Mouse (Mus musculus): ENCODE results near the gene Epor. TPM values are rescaled to one million over a fixed set of nuclear protein-coding genes. Genes with fewer than 3 reads are reported as not detected.

The Epor gene
- total RNA-seq, 2 experiments from 2014 or later: 1.6 to 2.5 TPM

GRCm38 (mm10) chr9:21943046-21943445 is 20.3 kb downstream of the Epor start:
- DNase-seq: no peak
- intact Hi-C loops (cut with DNase I): no loop called here

DNA sequence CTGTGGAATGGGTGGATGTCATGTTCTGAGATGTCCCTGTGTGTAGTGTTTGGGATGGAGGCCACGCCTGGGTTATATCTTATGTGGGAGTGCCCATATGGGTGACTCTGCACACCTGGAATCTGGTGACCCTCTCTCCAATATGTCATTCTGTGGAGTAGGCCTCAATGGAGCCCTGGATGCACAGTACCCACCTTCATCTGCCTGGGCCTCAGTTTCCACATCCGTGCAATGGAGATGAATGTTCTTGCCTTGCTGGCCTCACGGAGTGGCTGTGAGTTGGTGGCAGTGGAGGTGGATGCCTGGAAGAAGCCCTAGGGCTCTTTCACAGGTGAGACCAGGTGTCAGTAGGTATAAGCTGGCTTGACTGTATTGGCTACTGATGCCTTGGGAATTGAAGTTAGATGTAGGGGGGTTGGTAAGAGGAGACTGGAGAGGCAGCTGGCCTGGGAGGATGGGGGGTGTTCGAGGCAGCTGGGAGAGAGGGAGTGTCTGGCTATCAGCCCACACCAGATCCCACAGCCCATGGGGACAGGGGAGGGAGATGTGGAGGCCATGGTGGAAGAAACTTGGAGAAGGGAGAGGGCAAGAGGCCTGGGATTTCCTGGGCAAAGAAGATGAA is 25.0 kb downstream of the Epor start:
- intact Hi-C loops (cut with DNase I): no loop called here
- DNase-seq: no peak

DNA sequence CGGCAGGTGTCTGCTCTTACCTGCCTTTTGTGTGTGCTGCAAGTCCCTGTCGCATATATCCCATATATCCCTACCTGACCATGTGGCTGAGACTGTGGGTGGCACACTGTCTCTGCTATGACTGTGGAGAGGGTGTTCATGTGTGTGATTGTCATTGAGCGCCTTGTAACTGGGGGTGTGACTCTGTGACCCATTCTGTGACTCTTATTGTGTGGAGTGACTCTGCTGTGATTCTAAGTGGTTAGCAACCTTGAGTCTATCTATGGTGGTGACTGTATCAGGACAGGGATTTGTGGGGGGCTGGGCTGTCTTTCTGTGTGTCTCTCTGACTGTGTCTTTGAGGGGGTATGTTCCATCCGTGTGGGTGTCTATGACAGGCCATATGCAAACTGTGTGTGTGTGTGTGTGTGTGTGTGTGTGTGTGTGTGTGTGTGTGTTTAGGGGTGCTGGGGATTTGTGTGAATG is 25.6 kb downstream of the Epor start:
- intact Hi-C loops (cut with DNase I): no loop called here

GRCm38 (mm10) chr9:21936692-21937570 is 26.4 kb downstream of the Epor start, which contains the start of gene Plppr2:
TSS of gene Plppr2 (plus strand) at chr9:21937033.
- DNase-seq: peak; percentile 91 to 93
- intact Hi-C loops (cut with DNase I): no loop called here

More for the DNA sequence above, 25.6 kb downstream of the Epor start:
- DNase-seq: no peak

- no peak for DNase-seq
- intact Hi-C loops (cut with DNase I): no loop called here
Observed at GRCm38 (mm10) chr9:21935466-21936131, 27.7 kb downstream of the Epor start.

GRCm38 (mm10) chr9:21934021-21934420 is 29.3 kb downstream of the Epor start:
- no peak for DNase-seq
- intact Hi-C loops (cut with DNase I): no loop called here

- intact Hi-C loops (cut with DNase I): no loop called here
Observed at GRCm38 (mm10) chr9:21932445-21933137, 30.7 kb downstream of the Epor start.

DNA sequence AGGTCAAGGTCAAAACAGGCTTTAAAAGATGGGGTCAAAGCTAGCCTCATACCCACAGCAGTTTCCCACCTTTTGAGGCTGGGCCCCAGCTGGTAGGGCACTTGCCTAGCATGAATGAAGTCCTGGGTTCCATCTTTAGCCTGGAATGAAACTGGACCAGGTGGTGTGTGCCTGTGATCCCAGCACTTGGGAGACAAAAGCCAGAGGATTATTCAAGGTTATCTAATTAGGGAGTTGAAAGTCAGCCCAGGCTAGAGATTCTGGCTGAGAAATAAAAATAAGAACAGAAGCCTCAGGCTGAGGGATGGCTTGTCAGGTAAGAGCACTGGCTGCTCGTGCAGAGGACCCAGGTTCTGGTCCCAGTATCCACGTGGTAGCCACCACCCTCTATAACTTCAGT is 31.3 kb downstream of the Epor start:
- intact Hi-C loops (cut with DNase I): no loop called here
- no peak for DNase-seq

More at GRCm38 (mm10) chr9:21932445-21933137, 30.7 kb downstream of the Epor start:
- no peak for DNase-seq

DNA sequence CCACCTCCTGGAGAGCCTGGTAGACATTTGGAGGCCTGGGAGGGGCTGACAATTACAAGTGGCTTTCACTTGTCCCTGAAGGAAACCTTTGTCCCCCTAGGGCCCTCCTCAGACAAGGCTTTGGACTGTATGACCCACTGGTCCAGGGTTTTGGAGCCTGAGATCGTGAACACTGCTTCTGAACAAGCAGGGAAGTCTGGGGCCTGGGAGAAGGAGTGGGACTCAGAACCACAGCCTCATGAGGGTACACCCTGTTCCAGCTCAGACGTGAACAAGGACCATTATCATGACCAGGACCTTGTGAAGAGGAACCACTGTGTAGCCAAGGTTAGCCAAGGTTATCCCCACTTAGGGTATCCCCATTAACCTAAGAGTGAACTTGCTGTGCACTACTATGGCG is 34.1 kb downstream of the Epor start:
- intact Hi-C loops (cut with DNase I): no loop called here
- DNase-seq: no peak

- peak; percentile 88 to 91 for DNase-seq
- intact Hi-C loops (cut with DNase I): no loop called here
Observed at GRCm38 (mm10) chr9:21927208-21927753, 36.0 kb downstream of the Epor start, which contains the start of the genes Ccdc159 and Tmem205. TSS of gene Ccdc159 (plus strand) at chr9:21927471. TSS of gene Tmem205 (minus strand) at chr9:21927556.

DNA sequence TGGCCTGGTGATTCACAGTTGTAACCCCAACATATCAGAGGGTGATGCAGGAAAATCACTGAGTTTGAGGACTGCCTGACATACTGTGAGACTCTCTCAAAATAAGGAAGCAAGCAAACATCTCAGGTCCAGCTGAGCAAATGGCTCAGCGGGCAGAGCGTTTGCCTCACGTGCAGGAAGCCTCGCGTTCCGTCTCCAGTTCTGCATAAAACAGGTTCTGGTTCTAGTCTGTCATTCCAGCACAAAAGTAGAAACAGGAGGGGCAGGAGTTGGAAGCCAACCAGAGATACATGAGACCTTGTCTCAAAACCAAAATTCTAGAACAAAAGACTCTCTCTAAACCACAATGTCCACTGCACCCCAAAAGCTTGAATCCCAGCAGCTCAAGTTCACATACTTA is 36.5 kb downstream of the Epor start:
- DNase-seq: no peak
- intact Hi-C loops (cut with DNase I): no loop called here

GRCm38 (mm10) chr9:21926155-21926554 is 37.2 kb downstream of the Epor start:
- intact Hi-C loops (cut with DNase I): no loop called here
- DNase-seq: peak in 1 of 2 experiments; percentile 25

DNA sequence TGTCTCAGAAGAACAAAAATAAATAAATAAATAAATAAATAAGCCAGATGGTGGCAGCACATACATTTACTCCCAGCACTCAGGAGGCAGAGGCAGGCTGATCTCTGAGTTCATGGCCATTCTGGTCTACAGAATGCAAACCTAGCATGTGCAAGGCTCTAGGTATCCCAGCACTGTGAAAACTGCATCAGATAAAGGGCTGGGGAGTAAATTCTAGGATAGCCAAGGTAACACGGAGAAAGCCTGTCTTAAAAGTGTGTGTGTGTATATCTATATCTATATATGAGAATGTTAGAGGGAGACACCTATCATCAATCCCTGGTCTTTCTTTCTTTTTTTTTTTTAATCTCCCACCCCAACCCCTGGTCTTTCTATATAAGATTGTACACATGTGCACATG is 37.8 kb downstream of the Epor start:
- DNase-seq: no peak
- intact Hi-C loops (cut with DNase I): no loop called here

GRCm38 (mm10) chr9:21925034-21925433 is 38.3 kb downstream of the Epor start:
- intact Hi-C loops (cut with DNase I): no loop called here

DNA sequence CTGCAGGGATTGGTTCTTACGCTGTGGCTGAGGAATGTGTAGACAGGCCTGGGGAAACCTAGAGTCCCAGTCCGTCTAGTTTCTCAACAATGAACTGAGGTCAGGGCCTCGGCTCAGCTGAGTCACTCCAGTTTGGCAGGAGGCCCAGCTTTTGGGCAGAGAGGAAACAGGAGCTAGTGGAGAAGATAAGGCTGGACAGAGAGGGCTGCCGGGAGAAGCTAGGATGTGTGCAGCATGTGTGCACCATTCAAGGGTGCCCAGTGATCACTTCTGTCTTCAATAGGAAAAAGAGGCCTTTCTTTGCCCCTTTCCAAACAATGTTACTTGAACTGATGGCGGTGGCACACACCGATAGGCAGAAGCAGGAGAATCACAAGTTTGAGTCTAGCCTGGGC is 39.2 kb downstream of the Epor start:
- intact Hi-C loops (cut with DNase I): no loop called here
- peak; percentile 92 to 94 for DNase-seq

More at GRCm38 (mm10) chr9:21925034-21925433, 38.3 kb downstream of the Epor start:
- no peak for DNase-seq

- DNase-seq: no peak
Observed at GRCm38 (mm10) chr9:21923490-21924098, 39.7 kb downstream of the Epor start.

DNA sequence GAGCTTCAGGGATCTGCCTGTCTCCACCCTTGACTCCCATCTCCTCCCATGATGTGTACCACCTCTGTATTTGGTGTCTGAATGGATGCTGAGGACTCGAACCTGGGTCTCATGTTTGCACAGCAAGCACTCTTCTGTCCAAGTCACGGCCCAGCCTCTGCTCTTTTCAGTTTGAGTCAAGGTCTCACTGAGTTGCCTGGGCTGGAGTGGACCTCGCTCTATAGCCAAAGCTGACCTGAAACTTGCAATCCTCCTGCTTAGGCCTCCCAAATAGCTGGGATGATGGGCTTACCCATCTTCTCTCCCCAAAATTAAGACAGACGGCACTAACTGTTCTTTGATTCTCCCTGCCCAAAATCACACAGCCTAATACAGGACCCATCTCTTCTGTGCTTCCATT is 40.3 kb downstream of the Epor start:
- intact Hi-C loops (cut with DNase I): no loop called here
- DNase-seq: no peak

More at GRCm38 (mm10) chr9:21923490-21924098, 39.7 kb downstream of the Epor start:
- intact Hi-C loops (cut with DNase I): no loop called here

- intact Hi-C loops (cut with DNase I): no loop called here
- no peak for DNase-seq
Observed at GRCm38 (mm10) chr9:21918692-21919384, 44.5 kb downstream of the Epor start.

DNA sequence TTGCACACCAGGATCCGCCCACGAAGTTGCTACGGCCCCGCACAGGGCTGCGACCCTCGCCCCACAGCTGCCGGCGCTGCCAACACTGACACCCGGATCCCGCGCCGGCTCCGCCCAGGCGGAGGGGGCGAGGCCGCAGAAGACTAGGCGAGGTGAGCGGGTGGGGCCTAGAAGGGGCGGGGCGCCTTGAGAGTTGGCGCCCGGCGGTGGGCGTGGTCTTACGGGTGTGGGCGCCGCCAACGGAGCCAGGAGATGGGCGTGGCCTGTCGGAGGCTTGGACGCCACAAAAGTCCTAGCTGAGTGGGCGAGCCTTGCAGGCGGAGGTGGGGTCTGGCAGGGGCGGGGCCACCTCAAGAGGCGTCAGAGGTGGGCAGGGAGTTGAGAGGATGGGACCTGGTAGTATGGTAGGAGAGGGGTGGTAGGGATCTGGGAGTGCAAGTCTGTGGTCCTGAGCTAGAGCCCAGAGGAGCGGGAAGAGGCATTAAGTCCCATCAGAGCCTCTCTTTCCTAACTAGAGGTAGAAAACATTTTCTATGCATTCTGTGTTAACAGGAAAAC is 45.2 kb downstream of the Epor start, which contains the start of gene Rab3d:
Rab3d (minus strand) TSS at position 158 of the 558 bp plus-strand sequence.
- DNase-seq: peak; percentile 95
- intact Hi-C loops (cut with DNase I): no loop called here
